Mouse (Mus musculus): ENCODE measurements around the gene 1110004F10Rik. TPM values are rescaled to one million over a fixed set of nuclear protein-coding genes. Genes with fewer than 3 reads are reported as not detected.
"Not testable (repeated sequence)": the region's sequence is repeated elsewhere in the genome, so short reads cannot be mapped to it uniquely, and the experiment has no call there.

1110004F10Rik gene
- polyA plus RNA-seq, 1 experiment = 50.4 TPM

- TF ChIP-seq CTCF (IDR thresholded peaks at IDR 0.05; ENCODE audit: insufficient read depth, low read length) (no peak), POLR2A (IDR thresholded peaks at IDR 0.05; ENCODE audit: borderline replicate concordance, extremely low read depth, low read depth, low read length) (no peak)
- under 1% methylated on average over 25 of the region's 25 CpGs for WGBS
- peak overlapping the region; percentile 9 for H3K4me3 ChIP-seq (replicated peaks; ENCODE audit: extremely low read depth, low read depth, low read length)
- peaks cover 8% of the 10 kb centered on the region for H3K4me1 ChIP-seq (ENCODE audit: control insufficient read depth, insufficient read depth, low read length)
- DNase-seq = peak; percentile 55
Observed at GRCm38 (mm10) chr7:116034282-116034758, 4.9 kb upstream of the 1110004F10Rik start.

- peaks cover 16% of the 10 kb centered on the region for H3K4me1 ChIP-seq (ENCODE audit: control insufficient read depth, insufficient read depth, low read length)
- H3K4me3 ChIP-seq (replicated peaks; ENCODE audit: extremely low read depth, low read depth, low read length) = no peak overlapping the region
- no peak for DNase-seq
- 77% methylated on average over 4 of the region's 4 CpGs for WGBS
- no peak for TF ChIP-seq POLR2A (IDR thresholded peaks at IDR 0.05; ENCODE audit: borderline replicate concordance, extremely low read depth, low read depth, low read length)
- TF ChIP-seq CTCF (IDR thresholded peaks at IDR 0.05; ENCODE audit: insufficient read depth, low read length) = no peak
Observed at GRCm38 (mm10) chr7:116035504-116035903, 3.7 kb upstream of the 1110004F10Rik start.

- no peak overlapping the region for H3K4me3 ChIP-seq (replicated peaks; ENCODE audit: extremely low read depth, low read depth, low read length)
- 64% methylated on average over 18 of the region's 18 CpGs for WGBS
- H3K4me1 ChIP-seq (ENCODE audit: control insufficient read depth, insufficient read depth, low read length) = peaks cover 16% of the 10 kb centered on the region
- no peak for TF ChIP-seq POLR2A (IDR thresholded peaks at IDR 0.05; ENCODE audit: borderline replicate concordance, extremely low read depth, low read depth, low read length)
- TF ChIP-seq CTCF (IDR thresholded peaks at IDR 0.05; ENCODE audit: insufficient read depth, low read length) = no peak
- no peak for DNase-seq
Observed at GRCm38 (mm10) chr7:116036591-116037555, 2.3 kb upstream of the 1110004F10Rik start.

GRCm38 (mm10) chr7:116038024-116038423, 1.2 kb upstream of the 1110004F10Rik start:
- WGBS = 8% methylated on average over 13 of the region's 13 CpGs
- TF ChIP-seq CTCF (IDR thresholded peaks at IDR 0.05; ENCODE audit: insufficient read depth, low read length) = no peak
- TF ChIP-seq POLR2A (IDR thresholded peaks at IDR 0.05; ENCODE audit: borderline replicate concordance, extremely low read depth, low read depth, low read length) = no peak
- no peak overlapping the region for H3K4me3 ChIP-seq (replicated peaks; ENCODE audit: extremely low read depth, low read depth, low read length)
- H3K4me1 ChIP-seq (ENCODE audit: control insufficient read depth, insufficient read depth, low read length) = peaks cover 13% of the 10 kb centered on the region
- no peak for DNase-seq

GRCm38 (mm10) chr7:116038511-116038910, 686 bp upstream of the 1110004F10Rik start, which contains the start of gene Sox6:
TSS of gene Sox6 (minus strand) at chr7:116038796.
- no peak within 1 kb of the TSS for H3K4me3 ChIP-seq (replicated peaks; ENCODE audit: extremely low read depth, low read depth, low read length)
- TF ChIP-seq POLR2A (IDR thresholded peaks at IDR 0.05; ENCODE audit: borderline replicate concordance, extremely low read depth, low read depth, low read length) = no peak
- no peak for TF ChIP-seq CTCF (IDR thresholded peaks at IDR 0.05; ENCODE audit: insufficient read depth, low read length)
- H3K4me1 ChIP-seq (ENCODE audit: control insufficient read depth, insufficient read depth, low read length) = peaks cover 13% of the 10 kb centered on the region
- WGBS = 6% methylated on average over 11 of the region's 11 CpGs
- DNase-seq = peak; percentile 8

GRCm38 (mm10) chr7:116039538-116040466, 605 bp downstream of the 1110004F10Rik start:
- peaks cover 10% of the 10 kb centered on the region for H3K4me1 ChIP-seq (ENCODE audit: control insufficient read depth, insufficient read depth, low read length)
- H3K4me3 ChIP-seq (replicated peaks; ENCODE audit: extremely low read depth, low read depth, low read length) = peak overlapping the region; percentile 52
- WGBS = under 1% methylated on average over 48 of the region's 48 CpGs
- peak; percentile 86 for DNase-seq
- peak; percentile 92 for TF ChIP-seq CTCF (IDR thresholded peaks at IDR 0.05; ENCODE audit: insufficient read depth, low read length)
- no peak for TF ChIP-seq POLR2A (IDR thresholded peaks at IDR 0.05; ENCODE audit: borderline replicate concordance, extremely low read depth, low read depth, low read length)

GRCm38 (mm10) chr7:116040470-116041019, 1.3 kb downstream of the 1110004F10Rik start:
- TF ChIP-seq POLR2A (IDR thresholded peaks at IDR 0.05; ENCODE audit: borderline replicate concordance, extremely low read depth, low read depth, low read length) = no peak
- no peak for TF ChIP-seq CTCF (IDR thresholded peaks at IDR 0.05; ENCODE audit: insufficient read depth, low read length)
- DNase-seq = no peak
- WGBS = 30% methylated on average over 15 of the region's 15 CpGs
- peaks cover 10% of the 10 kb centered on the region for H3K4me1 ChIP-seq (ENCODE audit: control insufficient read depth, insufficient read depth, low read length)
- no peak overlapping the region for H3K4me3 ChIP-seq (replicated peaks; ENCODE audit: extremely low read depth, low read depth, low read length)

GRCm38 (mm10) chr7:116060739-116061138, 21.5 kb downstream of the 1110004F10Rik start:
- no peak overlapping the region for H3K4me3 ChIP-seq (replicated peaks; ENCODE audit: extremely low read depth, low read depth, low read length)
- TF ChIP-seq POLR2A (IDR thresholded peaks at IDR 0.05; ENCODE audit: borderline replicate concordance, extremely low read depth, low read depth, low read length) = no peak
- no peak for TF ChIP-seq CTCF (IDR thresholded peaks at IDR 0.05; ENCODE audit: insufficient read depth, low read length)
- DNase-seq = no peak
- no peaks in the 10 kb centered on the region for H3K4me1 ChIP-seq (ENCODE audit: control insufficient read depth, insufficient read depth, low read length)
- WGBS = 37% methylated on average over 1 of the region's 1 CpGs

- not testable (repeated sequence) for H3K4me1 ChIP-seq (ENCODE audit: control insufficient read depth, insufficient read depth, low read length); DNase-seq; H3K4me3 ChIP-seq (replicated peaks; ENCODE audit: extremely low read depth, low read depth, low read length)
- WGBS = 95% methylated on average over 11 of the region's 11 CpGs
Observed at GRCm38 (mm10) chr7:116084366-116084765, 45.2 kb downstream of the 1110004F10Rik start, which contains the start of gene Gm4353. TSS of gene Gm4353 (minus strand) at chr7:116084635.
